Mouse (Mus musculus): ENCODE measurements around the gene Nipal3. TPM values are rescaled to one million over a fixed set of nuclear protein-coding genes. Genes with fewer than 3 reads are reported as not detected.

The Nipal3 gene
- total and polyA plus RNA-seq, 3 experiments, result 3.5 to 10.4 TPM; not detected in 1

DNA sequence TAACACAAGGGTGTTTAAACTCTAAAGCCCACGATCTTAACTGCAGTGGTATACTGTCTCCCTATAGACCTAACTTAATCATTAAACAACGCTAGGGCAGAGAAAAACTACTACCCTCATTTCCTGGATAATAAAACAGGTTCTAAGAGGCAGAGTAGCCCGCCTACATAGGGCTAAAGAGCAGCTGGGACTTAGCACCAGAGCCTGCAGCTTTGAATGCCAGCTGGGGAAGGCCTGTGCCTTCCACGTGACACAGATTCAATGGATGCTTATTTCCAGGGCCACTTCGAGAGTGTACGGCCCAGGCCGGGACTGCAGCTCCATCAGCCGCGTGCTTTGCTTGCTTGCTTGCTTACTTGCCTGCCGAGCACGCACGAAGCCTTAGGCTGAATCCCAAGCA is 41.3 kb downstream of the Nipal3 start:
- DNase-seq (ENCODE audit: low read depth, low spot score), result no peak
- no peaks in the 10 kb centered on the region for H3K4me1 ChIP-seq (ENCODE audit: control insufficient read depth in 1 of 2, insufficient read depth in 2 of 2, low read length in 2 of 2)
- no peaks in the 10 kb centered on the region for H3K79me2 ChIP-seq (ENCODE audit: control insufficient read depth, insufficient read depth, low read length, poor library complexity)
- no peak overlapping the region for H3K4me3 ChIP-seq (ENCODE audit: control insufficient read depth in 1 of 2, insufficient read depth in 1 of 2, low read depth in 2 of 2, low read length in 2 of 2)
- H3K27me3 ChIP-seq (ENCODE audit: control insufficient read depth in 1 of 2, insufficient read depth in 2 of 2, low read length in 2 of 2), result no peaks in the 10 kb centered on the region
- no peak for TF ChIP-seq MEF2A (IDR thresholded peaks at IDR 0.05; ENCODE audit: extremely low read depth, insufficient replicate concordance, low read depth, low read length, poor library complexity, severe bottlenecking)
- TF ChIP-seq HCFC1 (IDR thresholded peaks at IDR 0.05; ENCODE audit: low read depth, low read length), result no peak
- TF ChIP-seq USF2 (IDR thresholded peaks at IDR 0.05; ENCODE audit: borderline replicate concordance in 1 of 2, insufficient read depth in 1 of 2, low read depth in 1 of 2, low read length in 2 of 2), result no peak
- no peak for TF ChIP-seq MAZ (IDR thresholded peaks at IDR 0.05; ENCODE audit: low read depth, low read length)
- no peak for TF ChIP-seq EP300 (IDR thresholded peaks at IDR 0.05; ENCODE audit: low read depth in 1 of 2, low read length in 2 of 2)
- TF ChIP-seq RCOR1 (IDR thresholded peaks at IDR 0.05; ENCODE audit: low read depth, low read length), result no peak
- no peak for TF ChIP-seq SMC3 (IDR thresholded peaks at IDR 0.05; ENCODE audit: low read depth, low read length)
- TF ChIP-seq CTCF (IDR thresholded peaks at IDR 0.05 in 2 of 3, conservative IDR thresholded peaks at IDR 0.05 in 1 of 3; ENCODE audit: control insufficient read depth in 1 of 3, insufficient read depth in 1 of 3, low read depth in 2 of 3, low read length in 3 of 3, poor library complexity in 1 of 3, severe bottlenecking in 1 of 3), result no peak
- TF ChIP-seq MAFK (IDR thresholded peaks at IDR 0.05; ENCODE audit: borderline replicate concordance, low read depth, low read length), result no peak
- TF ChIP-seq MYC (IDR thresholded peaks at IDR 0.05; ENCODE audit: low read depth, low read length), result no peak
- TF ChIP-seq ETS1 (IDR thresholded peaks at IDR 0.05; ENCODE audit: low read depth, low read length), result no peak
- no peak for TF ChIP-seq RAD21 (IDR thresholded peaks at IDR 0.05; ENCODE audit: low read depth, low read length)
- TF ChIP-seq MXI1 (IDR thresholded peaks at IDR 0.05; ENCODE audit: low read depth, low read length), result no peak
- TF ChIP-seq ZC3H11A (IDR thresholded peaks at IDR 0.05; ENCODE audit: low read depth, low read length), result no peak
- no peak for TF ChIP-seq E2F4 (IDR thresholded peaks at IDR 0.05; ENCODE audit: borderline replicate concordance, low read depth, low read length)
- TF ChIP-seq POLR2AphosphoS5 (IDR thresholded peaks at IDR 0.05; ENCODE audit: borderline replicate concordance, low read depth, low read length), result no peak
- TF ChIP-seq ZNF384 (IDR thresholded peaks at IDR 0.05; ENCODE audit: low read depth, low read length), result no peak
- no peak overlapping the region for H3K9ac ChIP-seq (ENCODE audit: control insufficient read depth, low read depth, low read length, poor library complexity, severe bottlenecking)
- H3K9me3 ChIP-seq (replicated peaks; ENCODE audit: insufficient read depth, low read length), result no peaks in the 10 kb centered on the region
- no peaks in the 10 kb centered on the region for H3K36me3 ChIP-seq (ENCODE audit: control insufficient read depth in 1 of 2, insufficient read depth in 2 of 2, low read length in 2 of 2)
- H3K27ac ChIP-seq (ENCODE audit: control insufficient read depth, low read depth, low read length), result no peak overlapping the region

DNA sequence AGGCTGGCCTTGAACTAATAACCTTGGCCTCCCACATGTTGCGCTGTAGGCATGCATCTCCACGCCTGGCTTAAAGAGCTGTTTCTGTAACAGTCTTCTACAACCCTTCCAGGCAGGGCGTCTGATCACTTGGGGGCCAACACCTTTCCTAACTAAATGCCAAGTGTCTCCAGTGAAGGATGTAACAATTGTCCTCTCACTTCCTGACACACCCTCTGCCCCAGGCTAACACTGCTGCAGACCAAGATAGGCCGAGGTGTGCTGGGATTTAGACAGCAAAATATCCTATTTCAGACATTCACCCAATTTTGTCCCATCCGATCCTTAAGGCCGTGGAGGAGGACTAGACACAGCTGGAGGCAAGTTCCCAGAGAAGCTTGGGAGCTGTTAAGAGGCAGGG is 41.7 kb downstream of the Nipal3 start:
- TF ChIP-seq CHD2 (IDR thresholded peaks at IDR 0.05; ENCODE audit: low read length), result no peak
- no peak for TF ChIP-seq MXI1 (IDR thresholded peaks at IDR 0.05; ENCODE audit: low read depth, low read length)
- no peak for TF ChIP-seq MAFK (IDR thresholded peaks at IDR 0.05; ENCODE audit: borderline replicate concordance, low read depth, low read length)
- TF ChIP-seq MYC (IDR thresholded peaks at IDR 0.05; ENCODE audit: low read depth, low read length), result no peak
- no peak for DNase-seq (ENCODE audit: low read depth, low spot score)
- Histone ChIP-seq H3K4me1 (ENCODE audit: control insufficient read depth in 1 of 2, insufficient read depth in 2 of 2, low read length in 2 of 2) (no peaks in the 10 kb centered on the region), H3K9ac (ENCODE audit: control insufficient read depth, low read depth, low read length, poor library complexity, severe bottlenecking) (no peak overlapping the region), H3K4me3 (ENCODE audit: control insufficient read depth in 1 of 2, insufficient read depth in 1 of 2, low read depth in 2 of 2, low read length in 2 of 2) (no peak overlapping the region), H3K79me2 (ENCODE audit: control insufficient read depth, insufficient read depth, low read length, poor library complexity) (no peaks in the 10 kb centered on the region), H3K27me3 (ENCODE audit: control insufficient read depth in 1 of 2, insufficient read depth in 2 of 2, low read length in 2 of 2) (no peaks in the 10 kb centered on the region), H3K36me3 (ENCODE audit: control insufficient read depth in 1 of 2, insufficient read depth in 2 of 2, low read length in 2 of 2) (no peaks in the 10 kb centered on the region), H3K27ac (ENCODE audit: control insufficient read depth, low read depth, low read length) (no peak overlapping the region), H3K9me3 (replicated peaks; ENCODE audit: insufficient read depth, low read length) (no peaks in the 10 kb centered on the region)
